Mouse (Mus musculus): ENCODE measurements around the gene Abhd11.
A peak's percentile ranks its signal among the peaks of the same experiment; 100 is the strongest.

The Abhd11 gene

GRCm38 (mm10) chr5:134986298-134987268, 22.4 kb upstream of the Abhd11 start:
- DNase-seq (ENCODE audit: low spot score in 2 of 2), result peak in 1 of 2 experiments; percentile 31

- no peak for DNase-seq (ENCODE audit: low spot score in 2 of 2)
Observed at GRCm38 (mm10) chr5:134989166-134989565, 19.8 kb upstream of the Abhd11 start.

- DNase-seq (ENCODE audit: low spot score in 2 of 2), result no peak
Observed at GRCm38 (mm10) chr5:134989741-134990140, 19.2 kb upstream of the Abhd11 start.

- no peak for DNase-seq (ENCODE audit: low spot score in 2 of 2)
Observed at GRCm38 (mm10) chr5:134992566-134992965, 16.4 kb upstream of the Abhd11 start.

GRCm38 (mm10) chr5:134998359-134998758, 10.6 kb upstream of the Abhd11 start:
- no peak for DNase-seq (ENCODE audit: low spot score in 2 of 2)

GRCm38 (mm10) chr5:134999797-135000196, 9.2 kb upstream of the Abhd11 start:
- DNase-seq (ENCODE audit: low spot score in 2 of 2), result no peak

- DNase-seq (ENCODE audit: low spot score in 2 of 2), result no peak
Observed at GRCm38 (mm10) chr5:135000751-135001150, 8.2 kb upstream of the Abhd11 start.

- DNase-seq (ENCODE audit: low spot score in 2 of 2), result peak in 1 of 2 experiments; percentile 63
Observed at GRCm38 (mm10) chr5:135001309-135001708, 7.6 kb upstream of the Abhd11 start.

- no peak for DNase-seq (ENCODE audit: low spot score in 2 of 2)
Observed at GRCm38 (mm10) chr5:135002151-135002550, 6.8 kb upstream of the Abhd11 start.

GRCm38 (mm10) chr5:135007802-135008571, 965 bp upstream of the Abhd11 start:
- DNase-seq (ENCODE audit: low spot score in 2 of 2), result no peak

GRCm38 (mm10) chr5:135009590-135010319, 803 bp downstream of the Abhd11 start:
- DNase-seq (ENCODE audit: low spot score in 2 of 2), result peak; percentile 44 to 77

- no peak for DNase-seq (ENCODE audit: low spot score in 2 of 2)
Observed at GRCm38 (mm10) chr5:135010320-135010709, 1.4 kb downstream of the Abhd11 start.

GRCm38 (mm10) chr5:135010841-135011743, 2.1 kb downstream of the Abhd11 start:
- DNase-seq (ENCODE audit: low spot score in 2 of 2), result no peak

GRCm38 (mm10) chr5:135011809-135012613, 3.1 kb downstream of the Abhd11 start:
- no peak for DNase-seq (ENCODE audit: low spot score in 2 of 2)

- peak; percentile 74 to 81 for DNase-seq (ENCODE audit: low spot score in 2 of 2)
Observed at GRCm38 (mm10) chr5:135012671-135013441, 3.9 kb downstream of the Abhd11 start.

- peak; percentile 80 to 91 for DNase-seq (ENCODE audit: low spot score in 2 of 2)
Observed at GRCm38 (mm10) chr5:135015497-135015896, 6.5 kb downstream of the Abhd11 start.

- DNase-seq (ENCODE audit: low spot score in 2 of 2), result no peak
Observed at GRCm38 (mm10) chr5:135016224-135016759, 7.3 kb downstream of the Abhd11 start.

GRCm38 (mm10) chr5:135021814-135022213, 12.9 kb downstream of the Abhd11 start:
- peak; percentile 47 to 91 for DNase-seq (ENCODE audit: low spot score in 2 of 2)
